Mouse (Mus musculus): ENCODE data around the gene Ephb6.

Gene Ephb6

GRCm38 (mm10) chr6:41606214-41606613 is 932 bp downstream of the Ephb6 start:
- no peak for TF ChIP-seq CTCF (conservative IDR thresholded peaks at IDR 0.05; ENCODE audit: low read length)
- TF ChIP-seq NANOG (IDR thresholded peaks at IDR 0.05; ENCODE audit: borderline replicate concordance, low read length), result no peak
- no peak for TF ChIP-seq POU5F1 (IDR thresholded peaks at IDR 0.05; ENCODE audit: borderline replicate concordance, low read length)
- Histone ChIP-seq H3K4me3 (replicated peaks; ENCODE audit: low read length) (peak overlapping the region; percentile 89; the same call in 1 of the 2 replicates), H3K27me3 (ENCODE audit: insufficient read depth, low read length) (peaks cover 28% of the 10 kb centered on the region), H3K36me3 (ENCODE audit: insufficient read depth, low read length) (no peaks in the 10 kb centered on the region), H3K9me3 (ENCODE audit: low read length) (no peaks in the 10 kb centered on the region), H3K4me1 (replicated peaks; ENCODE audit: low read depth, low read length) (peaks cover 14% of the 10 kb centered on the region)

- no peaks in the 10 kb centered on the region for H3K36me3 ChIP-seq (ENCODE audit: insufficient read depth, low read length)
- no peak overlapping the region for H3K4me3 ChIP-seq (replicated peaks; ENCODE audit: low read length)
- no peaks in the 10 kb centered on the region for H3K9me3 ChIP-seq (ENCODE audit: low read length)
- H3K27me3 ChIP-seq (ENCODE audit: insufficient read depth, low read length), result peaks cover 28% of the 10 kb centered on the region
- no peak for TF ChIP-seq POU5F1 (IDR thresholded peaks at IDR 0.05; ENCODE audit: borderline replicate concordance, low read length)
- TF ChIP-seq CTCF (conservative IDR thresholded peaks at IDR 0.05; ENCODE audit: low read length), result no peak
- no peak for TF ChIP-seq NANOG (IDR thresholded peaks at IDR 0.05; ENCODE audit: borderline replicate concordance, low read length)
- peaks cover 14% of the 10 kb centered on the region for H3K4me1 ChIP-seq (replicated peaks; ENCODE audit: low read depth, low read length)
Observed at GRCm38 (mm10) chr6:41607637-41608036, 2.4 kb downstream of the Ephb6 start.

- TF ChIP-seq NANOG (IDR thresholded peaks at IDR 0.05; ENCODE audit: borderline replicate concordance, low read length), result no peak
- no peak for TF ChIP-seq CTCF (conservative IDR thresholded peaks at IDR 0.05; ENCODE audit: low read length)
- TF ChIP-seq POU5F1 (IDR thresholded peaks at IDR 0.05; ENCODE audit: borderline replicate concordance, low read length), result no peak
- Histone ChIP-seq H3K4me1 (replicated peaks; ENCODE audit: low read depth, low read length) (peaks cover 3% of the 10 kb centered on the region; the same call in 1 of the 2 replicates), H3K4me3 (replicated peaks; ENCODE audit: low read length) (no peak overlapping the region), H3K36me3 (ENCODE audit: insufficient read depth, low read length) (no peaks in the 10 kb centered on the region), H3K9me3 (ENCODE audit: low read length) (no peaks in the 10 kb centered on the region), H3K27me3 (ENCODE audit: insufficient read depth, low read length) (peaks cover 5% of the 10 kb centered on the region)
Observed at GRCm38 (mm10) chr6:41620173-41620798, 15.0 kb downstream of the Ephb6 start.

GRCm38 (mm10) chr6:41621241-41621990 is 16.1 kb downstream of the Ephb6 start:
- Histone ChIP-seq H3K27me3 (ENCODE audit: insufficient read depth, low read length) (peaks cover under 1% of the 10 kb centered on the region; the same call in 1 of the 2 replicates), H3K4me1 (replicated peaks; ENCODE audit: low read depth, low read length) (no peaks in the 10 kb centered on the region), H3K9me3 (ENCODE audit: low read length) (no peaks in the 10 kb centered on the region), H3K36me3 (ENCODE audit: insufficient read depth, low read length) (no peaks in the 10 kb centered on the region), H3K4me3 (replicated peaks; ENCODE audit: low read length) (no peak overlapping the region)
- TF ChIP-seq NANOG (IDR thresholded peaks at IDR 0.05; ENCODE audit: borderline replicate concordance, low read length) (no peak), CTCF (conservative IDR thresholded peaks at IDR 0.05; ENCODE audit: low read length) (no peak), POU5F1 (IDR thresholded peaks at IDR 0.05; ENCODE audit: borderline replicate concordance, low read length) (no peak)

- TF ChIP-seq CTCF (conservative IDR thresholded peaks at IDR 0.05; ENCODE audit: low read length), result peak; percentile 87
- no peak for TF ChIP-seq NANOG (IDR thresholded peaks at IDR 0.05; ENCODE audit: borderline replicate concordance, low read length)
- Histone ChIP-seq H3K36me3 (ENCODE audit: insufficient read depth, low read length) (no peaks in the 10 kb centered on the region), H3K27me3 (ENCODE audit: insufficient read depth, low read length) (no peaks in the 10 kb centered on the region; the same call in 1 of the 2 replicates), H3K4me3 (replicated peaks; ENCODE audit: low read length) (no peak overlapping the region), H3K4me1 (replicated peaks; ENCODE audit: low read depth, low read length) (no peaks in the 10 kb centered on the region), H3K9me3 (ENCODE audit: low read length) (no peaks in the 10 kb centered on the region)
Observed at GRCm38 (mm10) chr6:41622661-41623060, 17.4 kb downstream of the Ephb6 start.

- H3K4me3 ChIP-seq (replicated peaks; ENCODE audit: low read length), result no peak overlapping the region
- TF ChIP-seq NANOG (IDR thresholded peaks at IDR 0.05; ENCODE audit: borderline replicate concordance, low read length), result no peak
- TF ChIP-seq POU5F1 (IDR thresholded peaks at IDR 0.05; ENCODE audit: borderline replicate concordance, low read length), result no peak
- TF ChIP-seq CTCF (conservative IDR thresholded peaks at IDR 0.05; ENCODE audit: low read length), result no peak
- H3K36me3 ChIP-seq (ENCODE audit: insufficient read depth, low read length), result no peaks in the 10 kb centered on the region
- H3K9me3 ChIP-seq (ENCODE audit: low read length), result no peaks in the 10 kb centered on the region
- no peaks in the 10 kb centered on the region for H3K4me1 ChIP-seq (replicated peaks; ENCODE audit: low read depth, low read length)
- H3K27me3 ChIP-seq (ENCODE audit: insufficient read depth, low read length), result no peaks in the 10 kb centered on the region; the same call in 1 of the 2 replicates
Observed at GRCm38 (mm10) chr6:41628180-41628579, 22.9 kb downstream of the Ephb6 start.

- H3K36me3 ChIP-seq (ENCODE audit: insufficient read depth, low read length), result no peaks in the 10 kb centered on the region
- TF ChIP-seq CTCF (conservative IDR thresholded peaks at IDR 0.05; ENCODE audit: low read length), result peak; percentile 33
- no peak for TF ChIP-seq NANOG (IDR thresholded peaks at IDR 0.05; ENCODE audit: borderline replicate concordance, low read length)
- no peak for TF ChIP-seq POU5F1 (IDR thresholded peaks at IDR 0.05; ENCODE audit: borderline replicate concordance, low read length)
- H3K27me3 ChIP-seq (ENCODE audit: insufficient read depth, low read length), result no peaks in the 10 kb centered on the region
- H3K4me3 ChIP-seq (replicated peaks; ENCODE audit: low read length), result no peak overlapping the region
- no peaks in the 10 kb centered on the region for H3K9me3 ChIP-seq (ENCODE audit: low read length)
- H3K4me1 ChIP-seq (replicated peaks; ENCODE audit: low read depth, low read length), result no peaks in the 10 kb centered on the region
Observed at GRCm38 (mm10) chr6:41630791-41631190, 25.5 kb downstream of the Ephb6 start.

- no peak for TF ChIP-seq CTCF (conservative IDR thresholded peaks at IDR 0.05; ENCODE audit: low read length)
- no peak for TF ChIP-seq NANOG (IDR thresholded peaks at IDR 0.05; ENCODE audit: borderline replicate concordance, low read length)
- no peak for TF ChIP-seq POU5F1 (IDR thresholded peaks at IDR 0.05; ENCODE audit: borderline replicate concordance, low read length)
- Histone ChIP-seq H3K9me3 (ENCODE audit: low read length) (no peaks in the 10 kb centered on the region), H3K4me1 (replicated peaks; ENCODE audit: low read depth, low read length) (no peaks in the 10 kb centered on the region), H3K36me3 (ENCODE audit: insufficient read depth, low read length) (no peaks in the 10 kb centered on the region), H3K4me3 (replicated peaks; ENCODE audit: low read length) (no peak overlapping the region), H3K27me3 (ENCODE audit: insufficient read depth, low read length) (no peaks in the 10 kb centered on the region)
Observed at GRCm38 (mm10) chr6:41631549-41631948, 26.3 kb downstream of the Ephb6 start.
